Mouse (Mus musculus) liver, postnatal 0 days (tissue): Measurements from ENCODE around the gene Hs1bp3. TPM values are rescaled to one million over a fixed set of nuclear protein-coding genes. Genes with fewer than 3 reads are reported as not detected.
A peak's percentile ranks its signal among the peaks of the same experiment; 100 is the strongest.

Source experiments
- ATAC-seq: fragments of 200-750 bp; cut with Nextera tagmentation; 2 replicates; pipeline ENCODE4 v1.8.0; 2017; ENCODE audit warnings: mild to moderate bottlenecking, moderate library complexity
- DNase-seq: peaks from one replicate; pipeline ENCODE4 v3.0.0-alpha.2; 2016
- H3K27ac ChIP-seq: fragments of 300-500 bp; sonication (generic); 2 replicates; pipeline ENCODE4 v1.5.1; 2014; ENCODE audit warnings: antibody characterized with exemption, moderate library complexity, mild to moderate bottlenecking, low read depth
- H3K27me3 ChIP-seq: fragments of 300-500 bp; sonication (generic); 2 replicates; pipeline ENCODE4 v1.6.1; 2014; ENCODE audit warnings: low read length, control low read depth, mixed read lengths; ENCODE audit not compliant: insufficient read depth
- H3K36me3 ChIP-seq: fragments of 300-500 bp; sonication (generic); replicated peaks from 2 replicates; pipeline ENCODE4 v1.6.1; 2014; ENCODE audit warnings: mild to moderate bottlenecking, control low read depth, low read length, moderate library complexity, mixed read lengths; ENCODE audit not compliant: insufficient read depth
- H3K4me1 ChIP-seq: fragments of 300-500 bp; sonication (generic); 2 replicates; pipeline ENCODE4 v1.6.1; 2014; ENCODE audit warnings: antibody characterized with exemption, mild to moderate bottlenecking, control low read depth; ENCODE audit not compliant: insufficient read depth
- H3K4me2 ChIP-seq: fragments of 300-500 bp; sonication (generic); 2 replicates; pipeline ENCODE4 v1.6.1; 2014; ENCODE audit warnings: low read depth, mild to moderate bottlenecking, low read length, moderate library complexity, mixed read lengths
- H3K4me3 ChIP-seq: fragments of 300-500 bp; sonication (generic); 2 replicates; pipeline ENCODE4 v1.5.1; 2014; ENCODE audit warnings: low read depth, low read length
- H3K9ac ChIP-seq: fragments of 300-500 bp; sonication (generic); replicated peaks from 2 replicates; pipeline ENCODE4 v1.6.1; 2014; ENCODE audit warnings: mild to moderate bottlenecking, moderate library complexity
- H3K9me3 ChIP-seq: fragments of 300-500 bp; sonication (generic); 2 replicates; pipeline ENCODE4 v1.6.1; 2016; ENCODE audit warnings: mild to moderate bottlenecking, control low read depth, low read length, mixed read lengths
- CTCF ChIP-seq: sonication (generic); IDR thresholded peaks from 2 replicates; pipeline ENCODE4 v1.5.1; 2016; ENCODE audit warnings: antibody characterized with exemption, low read depth
- EP300 ChIP-seq: IDR thresholded peaks from 2 replicates; pipeline ENCODE4 v1.6.1; 2016; ENCODE audit warnings: antibody characterized with exemption, low read depth, mild to moderate bottlenecking
- WGBS: fragments of 180-500 bp; shearing (Covaris S2); extraction: QIAGEN DNeasy Blood & Tissue Kit; methylation state at CpG from one replicate; pipeline ENCODE4 v1.1.7; 2014; ENCODE audit not compliant: insufficient replicate concordance; 5-methylcytosine and 5-hydroxymethylcytosine counted together
- polyA plus RNA-seq: library from polyadenylated mRNA; unstranded; fragments of >200 nt; fragmentation: Nextera tagmentation; extraction: Ambion mirVana; gene quantifications from 2 replicates; pipeline ENCODE4 v1.2.1, GENCODE M21; 2015

The Hs1bp3 gene
- polyA plus RNA-seq, 1 experiment from 2014 or later, result 3.7 TPM

DNA sequence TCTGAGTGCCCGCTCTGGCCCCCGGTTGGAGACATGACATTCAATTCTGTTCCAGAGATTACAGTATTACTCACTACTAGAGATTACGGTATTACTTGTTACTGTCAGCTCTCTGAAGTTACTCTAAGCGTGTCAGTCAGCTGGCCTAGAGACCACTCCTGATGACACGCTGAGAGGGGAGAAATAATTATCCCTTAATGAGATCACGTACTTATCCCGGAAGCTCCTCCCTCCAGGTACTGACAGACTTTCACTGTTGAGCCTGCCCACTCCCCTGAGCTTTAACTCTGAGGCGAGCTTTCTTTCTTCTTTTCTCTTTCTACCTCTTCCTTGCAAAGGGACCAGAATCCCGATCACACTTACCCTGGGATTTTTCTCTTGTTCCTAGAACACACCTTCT lies 67.7 kb downstream of the Hs1bp3 start:
- ATAC-seq, result no peak
- no peak for DNase-seq
- Histone ChIP-seq H3K27ac (no peak overlapping the region), H3K9ac (no peak overlapping the region), H3K27me3 (no peaks in the 10 kb centered on the region), H3K4me3 (no peak overlapping the region), H3K9me3 (no peaks in the 10 kb centered on the region), H3K4me1 (no peaks in the 10 kb centered on the region; the same call in 1 of the 2 replicates), H3K4me2 (no peak overlapping the region), H3K36me3 (no peaks in the 10 kb centered on the region)
- 73% methylated on average over 9 of the region's 9 CpGs for WGBS
- no peak for TF ChIP-seq EP300
- no peak for TF ChIP-seq CTCF

DNA sequence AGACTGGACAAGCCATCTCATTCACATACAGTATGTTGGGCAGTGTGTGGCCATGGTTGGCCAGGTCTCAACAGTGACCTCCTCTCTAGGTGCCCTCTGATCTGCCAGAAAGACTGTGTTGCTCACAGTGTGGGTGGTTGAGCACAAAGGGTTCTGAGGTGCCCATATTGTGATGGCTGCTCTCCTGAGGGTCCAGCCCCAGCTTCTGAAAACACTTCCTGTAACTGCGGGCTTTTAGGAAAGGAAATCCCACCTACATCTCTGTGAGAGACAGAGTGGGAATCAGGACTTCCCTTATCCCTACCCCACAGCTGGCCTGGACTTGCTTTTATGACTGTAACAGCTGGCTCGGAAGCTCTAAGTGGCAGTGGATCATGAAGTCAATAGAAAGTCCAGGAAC lies 68.7 kb downstream of the Hs1bp3 start:
- H3K36me3 ChIP-seq, result no peaks in the 10 kb centered on the region
- H3K4me2 ChIP-seq, result no peak overlapping the region
- no peak for TF ChIP-seq CTCF
- TF ChIP-seq EP300, result no peak
- no peaks in the 10 kb centered on the region; the same call in 1 of the 2 replicates for H3K4me1 ChIP-seq
- WGBS, result 55% methylated on average over 2 of the region's 2 CpGs
- no peaks in the 10 kb centered on the region for H3K9me3 ChIP-seq
- H3K27me3 ChIP-seq, result no peaks in the 10 kb centered on the region
- no peak overlapping the region for H3K4me3 ChIP-seq
- no peak overlapping the region for H3K27ac ChIP-seq
- ATAC-seq (no peak), DNase-seq (no peak)
- no peak overlapping the region for H3K9ac ChIP-seq

GRCm38 (mm10) chr12:8383822-8384221 lies 70.6 kb downstream of the Hs1bp3 start:
- TF ChIP-seq EP300 (no peak), CTCF (no peak)
- ATAC-seq (no peak), DNase-seq (no peak)
- no peaks in the 10 kb centered on the region; the same call in 1 of the 2 replicates for H3K4me1 ChIP-seq
- no peak overlapping the region for H3K4me3 ChIP-seq
- no peak overlapping the region for H3K4me2 ChIP-seq
- 47% methylated on average over 6 of the region's 6 CpGs for WGBS
- H3K27me3 ChIP-seq, result no peaks in the 10 kb centered on the region
- H3K27ac ChIP-seq, result no peak overlapping the region
- no peaks in the 10 kb centered on the region for H3K36me3 ChIP-seq
- no peaks in the 10 kb centered on the region for H3K9me3 ChIP-seq
- H3K9ac ChIP-seq, result no peak overlapping the region

GRCm38 (mm10) chr12:8386451-8387011 lies 73.3 kb downstream of the Hs1bp3 start:
- Histone ChIP-seq H3K27ac (peak overlapping the region; percentile 55), H3K27me3 (no peaks in the 10 kb centered on the region), H3K9me3 (no peaks in the 10 kb centered on the region), H3K4me2 (no peak overlapping the region), H3K4me1 (no peaks in the 10 kb centered on the region; the same call in 1 of the 2 replicates), H3K4me3 (no peak overlapping the region), H3K9ac (no peak overlapping the region), H3K36me3 (no peaks in the 10 kb centered on the region)
- WGBS, result 48% methylated on average over 6 of the region's 6 CpGs
- ATAC-seq (peak; percentile 82), DNase-seq (peak; percentile 24)
- TF ChIP-seq CTCF (no peak), EP300 (peak; percentile 49; the same call in 1 of the 2 replicates)

DNA sequence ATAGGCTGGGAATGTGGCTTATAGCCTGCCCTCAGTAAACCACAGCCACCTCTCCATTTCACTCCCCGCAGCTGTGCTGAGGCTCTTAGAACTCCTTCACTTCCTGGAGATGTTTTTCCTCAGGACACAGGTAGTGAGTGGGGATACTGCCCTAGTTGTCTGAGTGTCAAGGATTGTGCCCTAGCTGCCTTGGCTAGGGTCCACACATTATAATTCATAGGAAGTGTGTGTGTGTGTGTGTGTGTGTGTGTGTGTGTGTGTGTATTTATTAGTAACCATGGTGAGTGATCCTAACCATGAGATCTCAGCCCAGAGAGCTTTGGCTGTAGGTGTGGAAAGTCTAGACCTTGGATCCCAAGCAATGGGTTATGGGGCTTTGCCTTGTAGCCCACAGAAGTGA lies 74.0 kb downstream of the Hs1bp3 start:
- Histone ChIP-seq H3K27ac (peak overlapping the region; percentile 39; the same call in 1 of the 2 replicates), H3K27me3 (no peaks in the 10 kb centered on the region), H3K4me1 (no peaks in the 10 kb centered on the region; the same call in 1 of the 2 replicates), H3K4me2 (no peak overlapping the region), H3K36me3 (no peaks in the 10 kb centered on the region), H3K9ac (no peak overlapping the region), H3K4me3 (no peak overlapping the region), H3K9me3 (no peaks in the 10 kb centered on the region)
- no peak for DNase-seq
- ATAC-seq, result no peak
- WGBS, result 74% methylated on average over 1 of the region's 1 CpGs
- no peak for TF ChIP-seq EP300
- TF ChIP-seq CTCF, result no peak

DNA sequence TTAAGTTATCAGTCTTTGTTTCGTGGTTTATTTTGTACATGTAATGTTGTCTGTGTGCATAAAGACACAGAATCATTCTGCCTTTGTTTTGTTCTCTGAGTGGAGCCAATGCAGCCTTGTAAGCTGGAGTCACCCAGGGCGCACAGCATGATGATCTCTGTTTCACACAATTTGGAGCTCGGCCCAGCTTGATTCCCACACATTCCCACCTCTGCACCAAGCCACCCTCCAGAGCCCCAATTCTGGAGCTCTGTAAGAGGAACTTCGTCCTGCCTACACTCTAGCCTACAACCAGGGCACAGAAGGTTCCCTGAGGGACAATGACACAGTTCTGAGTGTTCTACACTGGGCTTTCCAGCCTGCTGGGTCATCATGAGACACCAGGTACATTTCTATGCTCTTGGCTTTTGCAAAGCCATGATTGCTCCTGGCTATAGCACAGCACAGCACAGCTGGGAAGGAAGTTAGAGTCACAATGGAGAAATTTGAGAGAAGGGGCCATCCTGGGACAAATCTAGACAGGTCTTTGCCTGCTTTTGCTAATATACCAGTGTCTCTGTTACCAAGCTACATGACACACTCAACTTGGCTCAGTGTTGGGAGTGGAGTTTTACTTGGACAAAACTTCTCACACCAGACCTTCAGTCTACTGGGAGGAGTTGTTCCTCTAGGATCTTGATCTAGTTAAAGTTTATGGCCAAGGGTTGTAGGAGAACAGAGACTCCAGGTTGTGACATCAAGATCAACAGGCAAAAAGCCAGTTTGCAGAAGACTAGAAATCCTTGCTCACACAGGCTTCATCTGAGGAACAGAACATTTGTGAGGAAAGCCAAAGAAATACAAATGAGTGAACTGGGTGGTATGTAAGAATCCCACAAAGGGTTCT lies 75.5 kb downstream of the Hs1bp3 start:
- ATAC-seq (no peak), DNase-seq (no peak)
- Histone ChIP-seq H3K9ac (no peak overlapping the region), H3K4me2 (no peak overlapping the region), H3K36me3 (no peaks in the 10 kb centered on the region), H3K4me1 (no peaks in the 10 kb centered on the region; the same call in 1 of the 2 replicates), H3K27ac (no peak overlapping the region), H3K27me3 (no peaks in the 10 kb centered on the region), H3K4me3 (no peak overlapping the region), H3K9me3 (no peaks in the 10 kb centered on the region)
- WGBS, result 78% methylated on average over 4 of the region's 4 CpGs
- TF ChIP-seq CTCF, result no peak
- no peak for TF ChIP-seq EP300
